Mouse (Mus musculus) hindbrain, embryonic 13.5 days (tissue): ENCODE measurements around the gene Cdkal1. TPM values are rescaled to one million over a fixed set of nuclear protein-coding genes. Genes with fewer than 3 reads are reported as not detected.
A peak's percentile ranks its signal among the peaks of the same experiment; 100 is the strongest.

ENCODE experiments used
- ATAC-seq: fragments of 200-750 bp; cut with Nextera tagmentation; 2 replicates; pipeline ENCODE4 v1.8.0; 2017; ENCODE audit warnings: moderate TSS enrichment; ENCODE audit not compliant: low FRiP score
- H3K27ac ChIP-seq: fragments of 300-500 bp; sonication (generic); 2 replicates; pipeline ENCODE4 v1.5.1; 2015; ENCODE audit warnings: inconsistent platforms, mild to moderate bottlenecking, moderate library complexity
- H3K27me3 ChIP-seq: fragments of 300-500 bp; sonication (generic); 2 replicates; pipeline ENCODE4 v1.6.1; 2015; ENCODE audit warnings: mild to moderate bottlenecking, inconsistent platforms
- H3K36me3 ChIP-seq: fragments of 300-500 bp; sonication (generic); 2 replicates; pipeline ENCODE4 v1.6.1; 2015; ENCODE audit warnings: mild to moderate bottlenecking, inconsistent platforms
- H3K4me1 ChIP-seq: fragments of 300-500 bp; sonication (generic); replicated peaks from 2 replicates; pipeline ENCODE4 v1.6.1; 2015; ENCODE audit warnings: inconsistent platforms
- H3K4me2 ChIP-seq: fragments of 300-500 bp; sonication (generic); 2 replicates; pipeline ENCODE4 v1.6.1; 2015; ENCODE audit warnings: inconsistent platforms, mild to moderate bottlenecking, moderate library complexity
- H3K4me3 ChIP-seq: fragments of 300-500 bp; sonication (generic); 2 replicates; pipeline ENCODE4 v1.5.1; 2015; ENCODE audit warnings: mild to moderate bottlenecking, inconsistent platforms
- H3K9ac ChIP-seq: fragments of 300-500 bp; sonication (generic); 2 replicates; pipeline ENCODE4 v1.6.1; 2015; ENCODE audit warnings: mild to moderate bottlenecking, inconsistent platforms
- H3K9me3 ChIP-seq: fragments of 300-500 bp; sonication (generic); 2 replicates; pipeline ENCODE4 v1.6.1; 2016; ENCODE audit warnings: inconsistent platforms
- WGBS: fragments of 180-500 bp; shearing (Covaris S2); methylation state at CpG from one replicate; pipeline ENCODE4 v1.1.7; 2015; 5-methylcytosine and 5-hydroxymethylcytosine counted together
- polyA plus RNA-seq: library from polyadenylated mRNA; unstranded; fragments of >200 nt; fragmentation: Nextera tagmentation; extraction: Ambion mirVana; gene quantifications from 2 replicates; pipeline ENCODE4 v1.2.1, GENCODE M21; 2015

The Cdkal1 gene
- polyA plus RNA-seq, 1 experiment from 2014 or later, result 24.3 TPM

- no peaks in the 10 kb centered on the region for H3K27me3 ChIP-seq
- 0 out of 2 replicates have a peak, but pooled peaks cover 2% of the 10 kb centered on the region for H3K4me1 ChIP-seq
- H3K4me2 ChIP-seq, result no peak overlapping the region
- WGBS, result 76% methylated on average over 7 of the region's 7 CpGs
- no peaks in the 10 kb centered on the region for H3K36me3 ChIP-seq
- 0 out of 2 replicates have a peak, but pooled peaks cover 4% of the 10 kb centered on the region for H3K9me3 ChIP-seq
- no peak overlapping the region for H3K27ac ChIP-seq
- no peak overlapping the region for H3K9ac ChIP-seq
- no peak for ATAC-seq
- H3K4me3 ChIP-seq, result no peak overlapping the region
Observed at GRCm38 (mm10) chr13:29580780-29581179, 274.7 kb downstream of the Cdkal1 start.

- Histone ChIP-seq H3K36me3 (no peaks in the 10 kb centered on the region), H3K4me2 (no peak overlapping the region), H3K9me3 (0 out of 2 replicates have a peak, but pooled peaks cover 4% of the 10 kb centered on the region), H3K27me3 (no peaks in the 10 kb centered on the region), H3K4me1 (0 out of 2 replicates have a peak, but pooled peaks cover 2% of the 10 kb centered on the region), H3K9ac (no peak overlapping the region), H3K27ac (no peak overlapping the region), H3K4me3 (no peak overlapping the region)
- 79% methylated on average over 3 of the region's 3 CpGs for WGBS
- no peak for ATAC-seq
Observed at GRCm38 (mm10) chr13:29580009-29580408, 275.5 kb downstream of the Cdkal1 start.

- ATAC-seq, result no peak
- Histone ChIP-seq H3K36me3 (no peaks in the 10 kb centered on the region), H3K4me2 (no peak overlapping the region), H3K27ac (no peak overlapping the region), H3K27me3 (no peaks in the 10 kb centered on the region), H3K4me1 (0 out of 2 replicates have a peak, but pooled peaks cover 2% of the 10 kb centered on the region), H3K4me3 (no peak overlapping the region), H3K9me3 (0 out of 2 replicates have a peak, but pooled peaks cover 4% of the 10 kb centered on the region), H3K9ac (no peak overlapping the region)
- WGBS, result 63% methylated on average over 3 of the region's 3 CpGs
Observed at GRCm38 (mm10) chr13:29578621-29579020, 276.9 kb downstream of the Cdkal1 start.

- Histone ChIP-seq H3K27ac (no peak overlapping the region), H3K4me3 (no peak overlapping the region), H3K4me2 (no peak overlapping the region), H3K4me1 (0 out of 2 replicates have a peak, but pooled peaks cover 2% of the 10 kb centered on the region), H3K36me3 (no peaks in the 10 kb centered on the region), H3K9me3 (0 out of 2 replicates have a peak, but pooled peaks cover 4% of the 10 kb centered on the region), H3K27me3 (no peaks in the 10 kb centered on the region), H3K9ac (no peak overlapping the region)
- ATAC-seq, result no peak
- WGBS, result 71% methylated on average over 1 of the region's 1 CpGs
Observed at GRCm38 (mm10) chr13:29574784-29575183, 280.7 kb downstream of the Cdkal1 start.

GRCm38 (mm10) chr13:29572477-29572876 is 283.0 kb downstream of the Cdkal1 start:
- Histone ChIP-seq H3K4me3 (no peak overlapping the region), H3K4me1 (no peaks in the 10 kb centered on the region), H3K27ac (no peak overlapping the region), H3K27me3 (no peaks in the 10 kb centered on the region), H3K9me3 (0 out of 2 replicates have a peak, but pooled peaks cover 4% of the 10 kb centered on the region), H3K4me2 (no peak overlapping the region), H3K36me3 (no peaks in the 10 kb centered on the region), H3K9ac (no peak overlapping the region)
- WGBS, result 92% methylated on average over 2 of the region's 2 CpGs
- ATAC-seq, result no peak

- Histone ChIP-seq H3K27me3 (no peaks in the 10 kb centered on the region), H3K4me2 (no peak overlapping the region), H3K4me3 (no peak overlapping the region), H3K4me1 (peaks cover 9% of the 10 kb centered on the region; the same call in 1 of the 2 replicates), H3K9ac (no peak overlapping the region), H3K36me3 (no peaks in the 10 kb centered on the region), H3K9me3 (no peaks in the 10 kb centered on the region), H3K27ac (peak overlapping the region; percentile 36; the same call in 1 of the 2 replicates)
- no peak for ATAC-seq
- WGBS, result 40% methylated on average over 5 of the region's 5 CpGs
Observed at GRCm38 (mm10) chr13:29565710-29566109, 289.8 kb downstream of the Cdkal1 start.

- 67% methylated on average over 3 of the region's 3 CpGs for WGBS
- Histone ChIP-seq H3K9ac (no peak overlapping the region), H3K4me1 (peaks cover 15% of the 10 kb centered on the region), H3K4me3 (no peak overlapping the region), H3K9me3 (no peaks in the 10 kb centered on the region), H3K27me3 (no peaks in the 10 kb centered on the region), H3K4me2 (no peak overlapping the region), H3K27ac (no peak overlapping the region), H3K36me3 (no peaks in the 10 kb centered on the region)
- no peak for ATAC-seq
Observed at GRCm38 (mm10) chr13:29559188-29559587, 296.3 kb downstream of the Cdkal1 start.

GRCm38 (mm10) chr13:29555160-29555785 is 300.2 kb downstream of the Cdkal1 start:
- Histone ChIP-seq H3K4me3 (no peak overlapping the region), H3K36me3 (no peaks in the 10 kb centered on the region), H3K27me3 (no peaks in the 10 kb centered on the region), H3K9me3 (no peaks in the 10 kb centered on the region), H3K9ac (no peak overlapping the region), H3K4me2 (no peak overlapping the region), H3K4me1 (peaks cover 22% of the 10 kb centered on the region), H3K27ac (peak overlapping the region; percentile 13; the same call in 1 of the 2 replicates)
- 64% methylated on average over 9 of the region's 9 CpGs for WGBS
- ATAC-seq, result no peak

- Histone ChIP-seq H3K27me3 (no peaks in the 10 kb centered on the region), H3K4me3 (no peak overlapping the region), H3K4me2 (no peak overlapping the region), H3K9ac (no peak overlapping the region), H3K4me1 (peaks cover 15% of the 10 kb centered on the region), H3K27ac (no peak overlapping the region), H3K9me3 (no peaks in the 10 kb centered on the region), H3K36me3 (no peaks in the 10 kb centered on the region)
- no peak for ATAC-seq
Observed at GRCm38 (mm10) chr13:29553792-29554191, 301.7 kb downstream of the Cdkal1 start.

- no peaks in the 10 kb centered on the region for H3K9me3 ChIP-seq
- peak overlapping the region; percentile 15; the same call in 1 of the 2 replicates for H3K27ac ChIP-seq
- no peak overlapping the region for H3K4me2 ChIP-seq
- ATAC-seq, result peak; percentile 49; the same call in 1 of the 2 replicates
- H3K4me1 ChIP-seq, result peaks cover 15% of the 10 kb centered on the region
- H3K4me3 ChIP-seq, result no peak overlapping the region
- no peaks in the 10 kb centered on the region for H3K27me3 ChIP-seq
- H3K9ac ChIP-seq, result no peak overlapping the region
- 38% methylated on average over 5 of the region's 5 CpGs for WGBS
- H3K36me3 ChIP-seq, result no peaks in the 10 kb centered on the region
Observed at GRCm38 (mm10) chr13:29552322-29552870, 303.1 kb downstream of the Cdkal1 start.

GRCm38 (mm10) chr13:29550886-29551285 is 304.6 kb downstream of the Cdkal1 start:
- no peak overlapping the region for H3K27ac ChIP-seq
- H3K4me2 ChIP-seq, result no peak overlapping the region
- ATAC-seq, result no peak
- H3K27me3 ChIP-seq, result no peaks in the 10 kb centered on the region
- H3K36me3 ChIP-seq, result no peaks in the 10 kb centered on the region
- 79% methylated on average over 1 of the region's 1 CpGs for WGBS
- H3K9me3 ChIP-seq, result no peaks in the 10 kb centered on the region
- peaks cover 15% of the 10 kb centered on the region for H3K4me1 ChIP-seq
- H3K4me3 ChIP-seq, result no peak overlapping the region
- no peak overlapping the region for H3K9ac ChIP-seq

- Histone ChIP-seq H3K9me3 (no peaks in the 10 kb centered on the region), H3K4me2 (no peak overlapping the region), H3K4me3 (no peak overlapping the region), H3K36me3 (no peaks in the 10 kb centered on the region), H3K9ac (no peak overlapping the region), H3K27ac (no peak overlapping the region), H3K27me3 (no peaks in the 10 kb centered on the region), H3K4me1 (peaks cover 8% of the 10 kb centered on the region)
- ATAC-seq, result no peak
- 91% methylated on average over 6 of the region's 6 CpGs for WGBS
Observed at GRCm38 (mm10) chr13:29550203-29550602, 305.3 kb downstream of the Cdkal1 start.

GRCm38 (mm10) chr13:29549761-29550160 is 305.7 kb downstream of the Cdkal1 start:
- H3K36me3 ChIP-seq, result no peaks in the 10 kb centered on the region
- no peak overlapping the region for H3K9ac ChIP-seq
- H3K27ac ChIP-seq, result no peak overlapping the region
- H3K4me2 ChIP-seq, result no peak overlapping the region
- no peaks in the 10 kb centered on the region for H3K27me3 ChIP-seq
- H3K4me3 ChIP-seq, result no peak overlapping the region
- H3K9me3 ChIP-seq, result no peaks in the 10 kb centered on the region
- ATAC-seq, result no peak
- H3K4me1 ChIP-seq, result peaks cover 7% of the 10 kb centered on the region
- 69% methylated on average over 2 of the region's 2 CpGs for WGBS
